Mouse (Mus musculus) testis, adult 2 months (tissue): ENCODE results near the gene Smarca4.

ENCODE experiments used
- CTCF ChIP-seq: fragments of 200-500 bp; IDR thresholded peaks from 2 replicates; pipeline ENCODE4 v1.5.1; 2012; ENCODE audit warnings: low read depth, mild to moderate bottlenecking, inconsistent platforms, low read length, moderate library complexity; ENCODE audit not compliant: control insufficient read depth, insufficient read depth, insufficient replicate concordance
- POLR2A ChIP-seq: fragments of 200-500 bp; IDR thresholded peaks from 2 replicates; pipeline ENCODE4 v1.6.1; 2012; ENCODE audit warnings: low read depth, mild to moderate bottlenecking, inconsistent platforms, low read length, moderate library complexity; ENCODE audit not compliant: control insufficient read depth

DNA sequence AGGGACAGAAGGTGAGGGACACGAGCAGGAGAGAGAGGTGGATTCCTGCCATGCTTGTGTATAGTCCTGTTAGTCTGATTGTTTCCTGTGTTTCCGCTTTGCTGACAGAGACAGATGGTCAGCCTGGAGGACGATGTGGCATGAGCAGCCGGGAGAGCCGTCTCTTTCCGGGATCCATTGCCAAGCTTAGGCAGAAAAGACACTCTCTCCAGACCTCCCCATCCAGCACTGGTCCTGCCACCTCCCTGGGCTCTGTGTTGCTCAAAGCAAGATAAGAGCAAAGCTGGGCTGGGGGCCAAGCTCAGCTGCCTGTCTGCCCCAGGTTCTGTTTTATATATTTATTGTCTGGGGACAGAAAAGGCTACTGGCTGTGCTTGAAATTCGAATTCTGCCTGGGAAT, 132.1 kb downstream of the Smarca4 start:
- no peak for TF ChIP-seq CTCF
- TF ChIP-seq POLR2A = no peak
